Mouse (Mus musculus): ENCODE data around the gene Nisch. TPM values are rescaled to one million over a fixed set of nuclear protein-coding genes. Genes with fewer than 3 reads are reported as not detected.

The Nisch gene
- polyA plus RNA-seq, 2 experiments = 339 to 514 TPM

- Histone ChIP-seq H3K4me3 (replicated peaks; ENCODE audit: low read length) (no peak overlapping the region), H3K4me1 (ENCODE audit: control insufficient read depth, insufficient read depth, low read length) (0 out of 2 replicates have a peak, but pooled peaks cover 10% of the 10 kb centered on the region), H3K9ac (ENCODE audit: low read depth, low read length, severe bottlenecking) (peak overlapping the region; percentile 39), H3K9me3 (ENCODE audit: control insufficient read depth, low read length) (no peaks in the 10 kb centered on the region), H3K27ac (replicated peaks; ENCODE audit: low read depth, low read length) (no peak overlapping the region), H3K27me3 (ENCODE audit: control insufficient read depth, insufficient read depth, low read length) (no peaks in the 10 kb centered on the region), H3K36me3 (ENCODE audit: control insufficient read depth, insufficient read depth, low read length) (no peaks in the 10 kb centered on the region), H3K4me2 (replicated peaks; ENCODE audit: low read depth, low read length, severe bottlenecking) (no peak overlapping the region)
- TF ChIP-seq POLR2A (IDR thresholded peaks at IDR 0.05; ENCODE audit: borderline replicate concordance, extremely low read depth, insufficient read depth, insufficient read length) = no peak
- ATAC-seq (ENCODE audit: low FRiP score, low read depth) = peak; percentile 53; the same call in 1 of the 2 replicates
- DNase-seq (ENCODE audit: low spot score) = peak; percentile 67
- 33% methylated on average over 15 of the region's 15 CpGs for WGBS
Observed at GRCm38 (mm10) chr14:31215157-31216002, 1.4 kb downstream of the Nisch start.

GRCm38 (mm10) chr14:31214684-31215083 is 2.1 kb downstream of the Nisch start:
- Histone ChIP-seq H3K27me3 (ENCODE audit: control insufficient read depth, insufficient read depth, low read length) (no peaks in the 10 kb centered on the region), H3K27ac (replicated peaks; ENCODE audit: low read depth, low read length) (no peak overlapping the region), H3K4me3 (replicated peaks; ENCODE audit: low read length) (no peak overlapping the region), H3K4me1 (ENCODE audit: control insufficient read depth, insufficient read depth, low read length) (0 out of 2 replicates have a peak, but pooled peaks cover 10% of the 10 kb centered on the region), H3K4me2 (replicated peaks; ENCODE audit: low read depth, low read length, severe bottlenecking) (no peak overlapping the region), H3K9me3 (ENCODE audit: control insufficient read depth, low read length) (no peaks in the 10 kb centered on the region), H3K36me3 (ENCODE audit: control insufficient read depth, insufficient read depth, low read length) (no peaks in the 10 kb centered on the region), H3K9ac (ENCODE audit: low read depth, low read length, severe bottlenecking) (no peak overlapping the region)
- 76% methylated on average over 3 of the region's 3 CpGs for WGBS
- ATAC-seq (ENCODE audit: low FRiP score, low read depth) = no peak
- TF ChIP-seq POLR2A (IDR thresholded peaks at IDR 0.05; ENCODE audit: borderline replicate concordance, extremely low read depth, insufficient read depth, insufficient read length) = no peak
- DNase-seq (ENCODE audit: low spot score) = no peak

DNA sequence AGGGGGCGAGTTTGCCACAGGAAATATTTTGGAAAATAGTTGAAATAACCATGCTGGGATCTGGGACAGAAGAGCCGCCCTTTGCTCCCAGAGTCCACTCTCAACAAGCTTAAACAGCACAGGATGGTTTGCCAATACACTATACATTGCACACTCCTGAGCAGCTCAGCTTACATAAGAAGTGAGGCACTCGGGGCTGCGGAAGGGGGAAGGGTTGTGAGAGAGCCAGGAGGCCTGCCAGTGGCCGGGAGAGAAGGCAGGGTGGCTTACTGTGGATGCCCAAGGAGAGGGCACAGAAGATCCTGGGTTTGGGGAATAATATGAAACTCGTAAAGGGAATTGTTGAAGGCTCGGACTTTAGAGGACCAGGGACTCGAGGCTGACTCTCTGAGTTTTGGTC is 2.9 kb downstream of the Nisch start:
- DNase-seq (ENCODE audit: low spot score) (no peak), ATAC-seq (ENCODE audit: low FRiP score, low read depth) (no peak)
- TF ChIP-seq POLR2A (IDR thresholded peaks at IDR 0.05; ENCODE audit: borderline replicate concordance, extremely low read depth, insufficient read depth, insufficient read length) = no peak
- H3K4me2 ChIP-seq (replicated peaks; ENCODE audit: low read depth, low read length, severe bottlenecking) = no peak overlapping the region
- H3K4me1 ChIP-seq (ENCODE audit: control insufficient read depth, insufficient read depth, low read length) = 0 out of 2 replicates have a peak, but pooled peaks cover 10% of the 10 kb centered on the region
- H3K36me3 ChIP-seq (ENCODE audit: control insufficient read depth, insufficient read depth, low read length) = no peaks in the 10 kb centered on the region
- H3K9me3 ChIP-seq (ENCODE audit: control insufficient read depth, low read length) = no peaks in the 10 kb centered on the region
- peak overlapping the region; percentile 0; the same call in 1 of the 2 replicates for H3K9ac ChIP-seq (ENCODE audit: low read depth, low read length, severe bottlenecking)
- WGBS = 68% methylated on average over 8 of the region's 8 CpGs
- H3K4me3 ChIP-seq (replicated peaks; ENCODE audit: low read length) = no peak overlapping the region
- no peak overlapping the region for H3K27ac ChIP-seq (replicated peaks; ENCODE audit: low read depth, low read length)
- H3K27me3 ChIP-seq (ENCODE audit: control insufficient read depth, insufficient read depth, low read length) = no peaks in the 10 kb centered on the region

DNA sequence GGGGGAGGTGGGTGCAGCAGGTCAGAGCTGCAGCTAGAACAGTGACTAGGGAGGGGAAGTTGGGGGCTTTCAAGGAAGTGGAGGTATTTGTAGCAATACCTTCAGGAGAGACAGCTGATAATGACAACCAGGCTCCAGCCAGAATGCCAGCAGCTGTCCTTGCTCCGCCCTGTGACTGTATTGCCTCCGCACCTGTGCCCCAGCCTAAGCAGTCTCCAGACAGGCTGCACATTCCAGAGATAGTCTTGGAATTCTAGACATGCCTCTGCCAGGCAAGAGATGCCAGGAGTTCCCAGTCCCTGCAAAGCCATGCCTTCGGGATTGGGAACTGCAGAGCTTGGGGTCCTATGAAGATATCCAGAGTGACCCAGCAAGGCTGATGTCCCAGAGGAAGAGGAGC is 4.2 kb downstream of the Nisch start:
- H3K27me3 ChIP-seq (ENCODE audit: control insufficient read depth, insufficient read depth, low read length) = no peaks in the 10 kb centered on the region
- no peak overlapping the region for H3K4me2 ChIP-seq (replicated peaks; ENCODE audit: low read depth, low read length, severe bottlenecking)
- no peak overlapping the region for H3K4me3 ChIP-seq (replicated peaks; ENCODE audit: low read length)
- H3K9ac ChIP-seq (ENCODE audit: low read depth, low read length, severe bottlenecking) = no peak overlapping the region
- TF ChIP-seq POLR2A (IDR thresholded peaks at IDR 0.05; ENCODE audit: borderline replicate concordance, extremely low read depth, insufficient read depth, insufficient read length) = no peak
- 0 out of 2 replicates have a peak, but pooled peaks cover 8% of the 10 kb centered on the region for H3K4me1 ChIP-seq (ENCODE audit: control insufficient read depth, insufficient read depth, low read length)
- 55% methylated on average over 3 of the region's 3 CpGs for WGBS
- H3K27ac ChIP-seq (replicated peaks; ENCODE audit: low read depth, low read length) = no peak overlapping the region
- DNase-seq (ENCODE audit: low spot score) (no peak), ATAC-seq (ENCODE audit: low FRiP score, low read depth) (peak; percentile 27; the same call in 1 of the 2 replicates)
- no peaks in the 10 kb centered on the region for H3K36me3 ChIP-seq (ENCODE audit: control insufficient read depth, insufficient read depth, low read length)
- no peaks in the 10 kb centered on the region for H3K9me3 ChIP-seq (ENCODE audit: control insufficient read depth, low read length)

- 0 out of 2 replicates have a peak, but pooled peaks cover 11% of the 10 kb centered on the region for H3K4me1 ChIP-seq (ENCODE audit: control insufficient read depth, insufficient read depth, low read length)
- 88% methylated on average over 6 of the region's 6 CpGs for WGBS
- no peak for TF ChIP-seq POLR2A (IDR thresholded peaks at IDR 0.05; ENCODE audit: borderline replicate concordance, extremely low read depth, insufficient read depth, insufficient read length)
- DNase-seq (ENCODE audit: low spot score) = no peak
- no peaks in the 10 kb centered on the region for H3K27me3 ChIP-seq (ENCODE audit: control insufficient read depth, insufficient read depth, low read length)
- ATAC-seq (ENCODE audit: low FRiP score, low read depth) = no peak
- no peak overlapping the region for H3K4me2 ChIP-seq (replicated peaks; ENCODE audit: low read depth, low read length, severe bottlenecking)
- H3K36me3 ChIP-seq (ENCODE audit: control insufficient read depth, insufficient read depth, low read length) = no peaks in the 10 kb centered on the region
- H3K9ac ChIP-seq (ENCODE audit: low read depth, low read length, severe bottlenecking) = no peak overlapping the region
- no peak overlapping the region for H3K4me3 ChIP-seq (replicated peaks; ENCODE audit: low read length)
- no peaks in the 10 kb centered on the region for H3K9me3 ChIP-seq (ENCODE audit: control insufficient read depth, low read length)
- no peak overlapping the region for H3K27ac ChIP-seq (replicated peaks; ENCODE audit: low read depth, low read length)
Observed at GRCm38 (mm10) chr14:31211854-31212253, 4.9 kb downstream of the Nisch start.
